Mouse (Mus musculus) myocyte (in vitro differentiated cells): ENCODE measurements around the gene Ncam1. TPM values are rescaled to one million over a fixed set of nuclear protein-coding genes. Genes with fewer than 3 reads are reported as not detected.
A peak's percentile ranks its signal among the peaks of the same experiment; 100 is the strongest.

Experiments used
- H3K27me3 ChIP-seq: one replicate; pipeline ENCODE4 v1.6.1; 2011; ENCODE audit not compliant: control insufficient read depth, insufficient read depth, insufficient read length
- H3K36me3 ChIP-seq: one replicate; pipeline ENCODE4 v1.6.1; 2011; ENCODE audit not compliant: control insufficient read depth, insufficient read depth
- H3K4me2 ChIP-seq: one replicate; pipeline ENCODE4 v1.6.1; 2011; ENCODE audit warnings: low read depth, control low read depth
- H3K4me3 ChIP-seq: one replicate; pipeline ENCODE4 v1.5.1; 2011; ENCODE audit warnings: mild to moderate bottlenecking, control low read depth, moderate library complexity
- H3K79me2 ChIP-seq: one replicate; pipeline ENCODE4 v1.6.1; 2011; ENCODE audit not compliant: control insufficient read depth, insufficient read depth
- H3ac ChIP-seq: one replicate; pipeline ENCODE4 v1.6.1; 2011; ENCODE audit not compliant: control insufficient read depth, insufficient read length
- CEBPB ChIP-seq: IDR thresholded peaks from 2 replicates; pipeline ENCODE4 v1.6.1; 2011; ENCODE audit warnings: mild to moderate bottlenecking, moderate library complexity; ENCODE audit not compliant: poor library complexity, insufficient read depth, severe bottlenecking
- E2F4 ChIP-seq: IDR thresholded peaks from one replicate; pipeline ENCODE4 v1.6.1; 2011; ENCODE audit warnings: mild to moderate bottlenecking, control low read depth, moderate library complexity; ENCODE audit not compliant: insufficient read depth
- MAX ChIP-seq: IDR thresholded peaks from one replicate; pipeline ENCODE4 v1.6.1; 2011; ENCODE audit warnings: low read depth, mild to moderate bottlenecking, control low read depth
- MYOD1 ChIP-seq, 3 experiments: IDR thresholded peaks; one replicate each; pipeline ENCODE4 v1.6.1; 2011; ENCODE audit warnings: control low read depth in 2 of 3, low read depth in 2 of 3, mild to moderate bottlenecking in 2 of 3, moderate library complexity in 1 of 3; ENCODE audit not compliant: insufficient read length in 2 of 3, control insufficient read depth in 1 of 3
- MYOG ChIP-seq, 3 experiments: IDR thresholded peaks; one replicate each; pipeline ENCODE4 v1.6.1; 2011; ENCODE audit warnings: control low read depth in 2 of 3, low read depth in 2 of 3, mild to moderate bottlenecking in 2 of 3; ENCODE audit not compliant: insufficient read length in 2 of 3, control insufficient read depth in 1 of 3, insufficient read depth in 1 of 3
- POLR2A ChIP-seq: IDR thresholded peaks from one replicate; pipeline ENCODE4 v1.6.1; 2011; ENCODE audit warnings: low read depth, mild to moderate bottlenecking, control low read depth, moderate library complexity; ENCODE audit not compliant: insufficient read length
- POLR2AphosphoS2 ChIP-seq: IDR thresholded peaks from one replicate; pipeline ENCODE4 v1.6.1; 2011; ENCODE audit warnings: low read depth, control low read depth; ENCODE audit not compliant: insufficient read length
- REST ChIP-seq: IDR thresholded peaks from one replicate; pipeline ENCODE4 v1.6.1; 2011; ENCODE audit warnings: mild to moderate bottlenecking, control low read depth, moderate library complexity; ENCODE audit not compliant: insufficient read depth, insufficient read length
- SRF ChIP-seq: IDR thresholded peaks from one replicate; pipeline ENCODE4 v1.6.1; 2011; ENCODE audit warnings: low read depth; ENCODE audit not compliant: control insufficient read depth, insufficient read length
- TCF12 ChIP-seq: IDR thresholded peaks from one replicate; pipeline ENCODE4 v1.6.1; 2011; ENCODE audit warnings: mild to moderate bottlenecking, control low read depth; ENCODE audit not compliant: poor library complexity, insufficient read depth, severe bottlenecking
- TCF3 ChIP-seq: IDR thresholded peaks from one replicate; pipeline ENCODE4 v1.6.1; 2011; ENCODE audit warnings: low read depth, control low read depth; ENCODE audit not compliant: insufficient read length
- USF1 ChIP-seq: IDR thresholded peaks from one replicate; pipeline ENCODE4 v1.6.1; 2011; ENCODE audit warnings: low read depth, mild to moderate bottlenecking, control low read depth, moderate library complexity
- polyA plus RNA-seq: library from polyadenylated mRNA; unstranded; fragments of >200 nt; fragmentation: generic; extraction: Trizol; gene quantifications from one replicate; pipeline ENCODE4 v1.2.1, GENCODE M21; 2012; ENCODE audit warnings: missing spikeins

The Ncam1 gene
- polyA plus RNA-seq, 1 experiment: 327 TPM

GRCm38 (mm10) chr9:49529366-49529959, 269.3 kb downstream of the Ncam1 start:
- H3K36me3 ChIP-seq: peaks cover 57% of the 10 kb centered on the region
- no peak for TF ChIP-seq SRF
- TF ChIP-seq TCF12: no peak
- no peak overlapping the region for H3ac ChIP-seq
- no peaks in the 10 kb centered on the region for H3K79me2 ChIP-seq
- H3K4me3 ChIP-seq: no peak overlapping the region
- H3K27me3 ChIP-seq: no peaks in the 10 kb centered on the region
- no peak overlapping the region for H3K4me2 ChIP-seq

- Histone ChIP-seq H3ac (no peak overlapping the region), H3K4me3 (no peak overlapping the region), H3K4me2 (no peak overlapping the region), H3K27me3 (no peaks in the 10 kb centered on the region), H3K79me2 (no peaks in the 10 kb centered on the region), H3K36me3 (peaks cover 62% of the 10 kb centered on the region)
- TF ChIP-seq SRF: no peak
- TF ChIP-seq TCF12: no peak
- TF ChIP-seq MYOD1 (IDR thresholded peaks at IDR 0.05; ENCODE audit: control insufficient read depth in 1 of 3, insufficient read length in 2 of 3, low read depth in 2 of 3): no peak
- peak; percentile 8 for TF ChIP-seq POLR2AphosphoS2
- no peak for TF ChIP-seq USF1
Measured at GRCm38 (mm10) chr9:49528943-49529342, 269.8 kb downstream of the Ncam1 start.

- Histone ChIP-seq H3K27me3 (no peaks in the 10 kb centered on the region), H3K4me2 (no peak overlapping the region), H3K4me3 (no peak overlapping the region), H3ac (no peak overlapping the region), H3K79me2 (no peaks in the 10 kb centered on the region), H3K36me3 (peaks cover 61% of the 10 kb centered on the region)
- TF ChIP-seq REST: no peak
- no peak for TF ChIP-seq MAX
- TF ChIP-seq TCF12: no peak
- TF ChIP-seq MYOD1 (IDR thresholded peaks at IDR 0.05; ENCODE audit: control insufficient read depth in 1 of 3, insufficient read length in 2 of 3, low read depth in 2 of 3): no peak
- TF ChIP-seq MYOG (IDR thresholded peaks at IDR 0.05; ENCODE audit: control insufficient read depth in 1 of 3, insufficient read depth in 1 of 3, insufficient read length in 2 of 3, low read depth in 2 of 3): no peak
- no peak for TF ChIP-seq CEBPB
- no peak for TF ChIP-seq POLR2A
- TF ChIP-seq USF1: no peak
- no peak for TF ChIP-seq E2F4
- no peak for TF ChIP-seq SRF
- no peak for TF ChIP-seq POLR2AphosphoS2
- TF ChIP-seq TCF3: no peak
Measured at GRCm38 (mm10) chr9:49528026-49528425, 270.7 kb downstream of the Ncam1 start.

- TF ChIP-seq TCF3 (no peak), SRF (no peak), MYOG (IDR thresholded peaks at IDR 0.05; ENCODE audit: control insufficient read depth in 1 of 3, insufficient read depth in 1 of 3, insufficient read length in 2 of 3, low read depth in 2 of 3) (no peak), MAX (no peak), MYOD1 (IDR thresholded peaks at IDR 0.05; ENCODE audit: control insufficient read depth in 1 of 3, insufficient read length in 2 of 3, low read depth in 2 of 3) (no peak), POLR2AphosphoS2 (no peak), CEBPB (no peak), REST (no peak), E2F4 (no peak)
Measured at GRCm38 (mm10) chr9:49527340-49527739, 271.4 kb downstream of the Ncam1 start.

GRCm38 (mm10) chr9:49524721-49525120, 274.0 kb downstream of the Ncam1 start:
- no peak overlapping the region for H3K4me2 ChIP-seq
- no peaks in the 10 kb centered on the region for H3K27me3 ChIP-seq
- H3ac ChIP-seq: no peak overlapping the region
- peak; percentile 57 for TF ChIP-seq POLR2AphosphoS2
- TF ChIP-seq TCF3: no peak
- TF ChIP-seq SRF: no peak
- TF ChIP-seq MAX: no peak
- TF ChIP-seq MYOG (IDR thresholded peaks at IDR 0.05; ENCODE audit: control insufficient read depth in 1 of 3, insufficient read depth in 1 of 3, insufficient read length in 2 of 3, low read depth in 2 of 3): no peak
- TF ChIP-seq USF1: no peak
- H3K79me2 ChIP-seq: no peaks in the 10 kb centered on the region
- H3K36me3 ChIP-seq: peaks cover 49% of the 10 kb centered on the region
- no peak overlapping the region for H3K4me3 ChIP-seq

More at GRCm38 (mm10) chr9:49527340-49527739, 271.4 kb downstream of the Ncam1 start:
- Histone ChIP-seq H3K27me3 (no peaks in the 10 kb centered on the region), H3ac (no peak overlapping the region), H3K4me2 (no peak overlapping the region), H3K79me2 (no peaks in the 10 kb centered on the region), H3K4me3 (no peak overlapping the region), H3K36me3 (peaks cover 63% of the 10 kb centered on the region)
